Comparison of ENCODE assay signal across 9 mouse cellular contexts in the genomic region with DNA sequence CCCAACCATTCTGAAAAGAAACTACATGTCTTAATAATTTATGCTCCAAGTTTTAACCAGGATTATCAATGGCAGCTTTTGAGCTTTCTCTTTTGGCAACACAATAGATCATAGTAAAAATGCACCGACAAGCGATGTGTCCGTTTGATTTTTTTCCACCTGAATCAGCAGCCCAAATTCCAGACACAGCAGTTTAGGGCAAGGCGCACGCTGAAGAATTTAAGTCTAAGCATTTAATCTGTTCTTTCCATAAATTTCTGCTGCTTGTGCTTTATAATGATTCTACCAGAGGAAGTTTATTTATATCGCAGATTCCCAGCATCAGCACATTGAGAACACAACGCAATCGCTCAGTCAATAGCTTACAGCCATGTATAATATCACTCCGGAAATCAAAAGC.
DNase-seq lines count a peak whose midpoint lies in the region; ATAC-seq lines count a peak whose summit lies in the region.
"Had no signal": no experiment of that assay in that cellular context is flagged by ENCODE, and none has a peak within 500 bp of the region (broad histone marks: within the 10 kb centered on the region; RNA-seq: fewer than 3 reads in every experiment).

No protein-coding gene starts in this region.

- H3K27ac ChIP-seq in lung, embryonic 16.5 days (ENCODE audit: low read length), result no peak overlapping the region
- 0 out of 2 replicates have a peak overlapping the region, but pooled peaks have one; percentile 34 for H3K27ac ChIP-seq in forebrain, embryonic 16.5 days (ENCODE audit: low read length)
- 0 out of 2 replicates have a peak overlapping the region, but pooled peaks have one; percentile 1 for H3K27ac ChIP-seq in limb, embryonic 15.5 days
- H3K27ac ChIP-seq in stomach, embryonic 14.5 days (ENCODE audit: low read length), result no peak overlapping the region

- peak; percentile 35; the same call in 1 of the 2 replicates for ATAC-seq in lung, embryonic 16.5 days (ENCODE audit: low read depth)
- ATAC-seq in forebrain, embryonic 16.5 days, result peak; percentile 27
- no peak for ATAC-seq in limb, embryonic 15.5 days (ENCODE audit: insufficient number of reproducible peaks, low FRiP score, low TSS enrichment, low read depth)
- ATAC-seq in stomach, embryonic 14.5 days (ENCODE audit: insufficient number of reproducible peaks, insufficient read depth, low FRiP score, low read depth), result no peak

- H3K4me1 ChIP-seq in lung, embryonic 16.5 days (replicated peaks; ENCODE audit: control insufficient read depth, insufficient read depth, low read length), result no peaks in the 10 kb centered on the region; the same call in 1 of the 2 replicates
- H3K4me1 ChIP-seq in forebrain, embryonic 16.5 days (replicated peaks; ENCODE audit: control insufficient read depth, insufficient read depth, low read length), result peaks cover 17% of the 10 kb centered on the region
- peaks cover 11% of the 10 kb centered on the region for H3K4me1 ChIP-seq in limb, embryonic 15.5 days
- H3K4me1 ChIP-seq in stomach, embryonic 14.5 days (ENCODE audit: control insufficient read depth, insufficient read depth, low read length), result peaks cover 8% of the 10 kb centered on the region; the same call in 1 of the 2 replicates

- H3K9ac ChIP-seq in lung, embryonic 16.5 days (ENCODE audit: low read length), result no peak overlapping the region
- no peak overlapping the region for H3K9ac ChIP-seq in forebrain, embryonic 16.5 days (replicated peaks; ENCODE audit: low read depth, low read length)
- H3K9ac ChIP-seq in limb, embryonic 15.5 days, result no peak overlapping the region
- no peak overlapping the region for H3K9ac ChIP-seq in stomach, embryonic 14.5 days (replicated peaks; ENCODE audit: low read depth, low read length)

- no peak for DNase-seq in lung, postnatal 36 days
- no peak for DNase-seq in cerebellum, postnatal 36 days
- no peak for DNase-seq in embryo, embryonic 11 days
- no peak for DNase-seq in adrenal gland, adult 8-10 months

- WGBS in lung, embryonic 16.5 days, result 40% methylated on average over 9 of the region's 9 CpGs
- WGBS in forebrain, embryonic 16.5 days, result 41% methylated on average over 9 of the region's 9 CpGs
- WGBS in limb, embryonic 15.5 days, result 36% methylated on average over 9 of the region's 9 CpGs
- 30% methylated on average over 9 of the region's 9 CpGs for WGBS in stomach, embryonic 14.5 days

- H3K9me3 ChIP-seq in lung, embryonic 16.5 days (ENCODE audit: control insufficient read depth, low read length), result no peaks in the 10 kb centered on the region
- H3K9me3 ChIP-seq in forebrain, embryonic 16.5 days (ENCODE audit: control insufficient read depth, low read length), result no peaks in the 10 kb centered on the region
- H3K9me3 ChIP-seq in limb, embryonic 15.5 days, result no peaks in the 10 kb centered on the region
- H3K9me3 ChIP-seq in stomach, embryonic 14.5 days (ENCODE audit: control insufficient read depth, low read depth, low read length), result no peaks in the 10 kb centered on the region

- no peaks in the 10 kb centered on the region for H3K36me3 ChIP-seq in lung, embryonic 16.5 days (ENCODE audit: control insufficient read depth, insufficient read depth, low read length)
- H3K36me3 ChIP-seq in forebrain, embryonic 16.5 days (ENCODE audit: control insufficient read depth, insufficient read depth), result no peaks in the 10 kb centered on the region
- no peaks in the 10 kb centered on the region for H3K36me3 ChIP-seq in limb, embryonic 15.5 days
- H3K36me3 ChIP-seq in stomach, embryonic 14.5 days (ENCODE audit: control insufficient read depth, insufficient read depth, low read length), result no peaks in the 10 kb centered on the region

- H3K27me3 ChIP-seq in lung, embryonic 16.5 days (ENCODE audit: control insufficient read depth, insufficient read depth, low read depth, low read length), result no peaks in the 10 kb centered on the region
- no peaks in the 10 kb centered on the region for H3K27me3 ChIP-seq in forebrain, embryonic 16.5 days (replicated peaks; ENCODE audit: control insufficient read depth, insufficient read depth, low read length)
- no peaks in the 10 kb centered on the region for H3K27me3 ChIP-seq in limb, embryonic 15.5 days
- no peaks in the 10 kb centered on the region for H3K27me3 ChIP-seq in stomach, embryonic 14.5 days (ENCODE audit: control insufficient read depth, insufficient read depth, low read length)
- H3K27me3 ChIP-seq: Patski had no signal

- peak overlapping the region; percentile 33 for H3K4me3 ChIP-seq in lung, embryonic 16.5 days (ENCODE audit: low read length)
- H3K4me3 ChIP-seq in forebrain, embryonic 16.5 days (replicated peaks; ENCODE audit: low read length), result peak overlapping the region; percentile 27
- H3K4me3 ChIP-seq in limb, embryonic 15.5 days, result peak overlapping the region; percentile 21
- peak overlapping the region; percentile 17; the same call in 1 of the 2 replicates for H3K4me3 ChIP-seq in stomach, embryonic 14.5 days (ENCODE audit: low read depth, low read length)

- peak overlapping the region; percentile 57 for H3K4me2 ChIP-seq in lung, embryonic 16.5 days (ENCODE audit: low read depth, low read length)
- H3K4me2 ChIP-seq in forebrain, embryonic 16.5 days (ENCODE audit: low read length), result peak overlapping the region; percentile 45
- peak overlapping the region; percentile 42 for H3K4me2 ChIP-seq in limb, embryonic 15.5 days
- H3K4me2 ChIP-seq in stomach, embryonic 14.5 days (replicated peaks; ENCODE audit: low read depth, low read length), result peak overlapping the region; percentile 36

Comparison
In these comparisons a context has a peak if more than half of its experiments do, and no peak if none do; other contexts are left out.
1. ATAC-seq: peak in lung, embryonic 16.5 days (single experiment) and forebrain, embryonic 16.5 days (single experiment); none in limb, embryonic 15.5 days (single experiment) and stomach, embryonic 14.5 days (single experiment).
2. H3K27ac ChIP-seq: peak in forebrain, embryonic 16.5 days (single experiment) and limb, embryonic 15.5 days (single experiment); none in lung, embryonic 16.5 days (single experiment) and stomach, embryonic 14.5 days (single experiment).
3. Peak in every context shown above with its lines, with median percentiles within 50 percentile points of each other: H3K4me2 ChIP-seq and H3K4me3 ChIP-seq.